Mouse (Mus musculus) ZHBTc4 (cell line): ENCODE measurements around the gene Prkar2b.

Source experiments
- DNase-seq: peaks from one replicate; pipeline ENCODE4 v3.0.0-alpha.2; 2011; ENCODE audit warnings: low read depth, low spot score

Prkar2b gene

DNA sequence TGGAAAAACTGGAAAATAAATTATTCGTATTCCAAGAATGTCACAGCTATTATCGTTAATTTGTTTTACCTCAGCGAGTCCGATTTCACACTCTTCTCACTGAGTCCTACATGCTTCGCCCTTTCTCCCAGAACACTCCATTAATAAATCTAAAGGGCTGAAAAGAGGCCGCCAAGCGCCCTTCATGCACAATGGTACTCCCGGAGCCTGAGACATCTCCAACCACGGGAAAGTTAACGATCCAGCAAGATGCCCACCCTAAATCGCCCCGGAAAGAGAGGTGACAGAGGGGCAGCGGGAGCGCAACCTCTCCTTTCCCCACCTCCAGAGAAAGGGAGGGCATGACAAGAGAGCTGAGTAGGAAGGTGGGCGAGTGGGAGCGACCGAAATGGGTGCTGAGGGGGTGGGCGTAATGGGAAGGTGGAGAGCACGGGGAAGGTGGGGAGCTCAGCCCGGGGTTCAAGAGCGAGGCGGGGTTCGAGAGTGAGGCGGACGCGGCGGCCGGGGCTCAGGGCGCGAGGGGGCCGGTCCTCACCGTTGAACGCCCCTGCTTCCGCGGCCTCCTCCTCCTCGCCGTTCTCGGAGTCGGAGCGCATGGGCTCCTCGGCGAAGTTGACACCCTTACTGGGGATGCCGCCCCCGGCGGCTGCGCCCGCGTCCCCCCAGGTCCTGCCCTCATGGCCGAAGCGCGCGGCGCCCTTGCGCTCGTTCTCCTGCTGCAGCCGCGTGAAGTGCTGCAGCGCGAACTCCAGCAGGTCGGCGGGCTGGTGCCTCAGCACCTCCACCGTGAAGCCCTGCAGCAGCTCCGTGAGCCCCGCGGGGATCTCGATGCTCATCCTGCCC, 628 bp downstream of the Prkar2b start:
- peak; percentile 79 for DNase-seq

DNA sequence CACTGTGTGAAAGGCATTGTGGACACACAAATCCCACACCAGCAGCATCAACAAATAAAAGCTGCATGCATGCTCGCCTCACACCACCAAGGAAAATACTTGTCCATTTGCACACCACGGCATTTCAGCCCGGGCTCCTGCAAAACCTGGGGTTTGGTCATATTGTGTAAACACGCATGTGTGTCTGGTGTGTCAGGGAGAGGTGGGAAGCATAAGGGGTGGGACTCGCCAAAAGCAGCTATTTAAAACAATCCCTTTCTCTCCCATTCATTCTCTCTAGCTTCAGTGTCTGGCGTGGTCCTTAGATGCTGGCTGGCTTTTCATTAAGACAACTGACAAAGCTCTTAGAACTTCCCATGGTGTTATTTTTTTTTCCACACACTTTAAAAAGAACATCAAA, 1.4 kb downstream of the Prkar2b start:
- DNase-seq: no peak

DNA sequence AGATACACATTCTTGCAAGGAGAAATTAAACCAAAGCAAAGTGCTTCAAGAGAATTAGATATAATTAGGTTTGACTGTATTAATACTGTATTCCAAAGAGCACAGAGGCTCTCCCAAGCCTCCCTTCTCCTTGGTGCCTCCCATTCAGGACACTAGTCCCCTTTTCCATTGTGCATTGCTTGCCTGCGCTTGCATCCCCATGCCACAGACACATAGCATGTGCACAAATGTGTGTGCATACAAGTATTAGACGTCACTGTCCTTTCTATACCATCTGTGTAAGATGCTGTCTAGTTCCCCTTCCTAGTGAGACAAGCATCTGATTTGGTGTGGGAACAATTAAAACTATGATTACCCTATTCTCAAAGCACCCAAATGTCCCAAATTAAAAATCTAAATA, 2.0 kb downstream of the Prkar2b start:
- DNase-seq: no peak

DNA sequence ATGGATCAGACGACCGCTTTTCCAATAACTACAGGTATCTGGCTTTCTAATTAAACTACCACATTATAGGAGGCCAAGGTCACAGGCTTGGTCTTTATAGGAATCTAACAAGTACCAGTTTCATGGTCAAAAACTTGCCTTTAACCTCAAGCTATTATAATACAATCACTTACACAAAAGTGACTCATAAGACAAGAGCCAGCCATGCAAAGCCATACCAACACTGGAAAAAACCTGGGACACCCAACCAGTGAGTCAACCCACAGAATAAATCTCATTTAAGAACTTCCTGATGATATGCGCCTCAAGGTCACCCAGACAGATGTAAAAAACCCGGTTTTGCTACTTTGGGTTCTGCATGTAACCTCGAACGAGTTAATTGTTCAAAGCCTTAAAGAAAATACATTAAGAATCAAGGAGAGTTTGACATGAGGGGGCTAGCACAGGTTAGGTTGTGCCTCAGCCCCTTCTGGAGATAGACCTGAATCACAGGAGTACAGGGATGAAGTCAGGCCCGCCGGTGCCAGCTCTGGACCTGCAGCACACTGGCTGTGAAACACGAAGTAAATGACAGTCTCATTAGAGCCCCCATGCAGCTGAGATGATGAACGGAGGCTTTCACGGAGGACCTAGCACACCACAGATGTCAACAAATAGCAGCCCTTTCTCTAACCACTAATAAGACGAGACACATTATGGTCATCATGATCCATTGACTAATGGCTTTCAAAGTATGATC, 3.5 kb downstream of the Prkar2b start:
- no peak for DNase-seq

DNA sequence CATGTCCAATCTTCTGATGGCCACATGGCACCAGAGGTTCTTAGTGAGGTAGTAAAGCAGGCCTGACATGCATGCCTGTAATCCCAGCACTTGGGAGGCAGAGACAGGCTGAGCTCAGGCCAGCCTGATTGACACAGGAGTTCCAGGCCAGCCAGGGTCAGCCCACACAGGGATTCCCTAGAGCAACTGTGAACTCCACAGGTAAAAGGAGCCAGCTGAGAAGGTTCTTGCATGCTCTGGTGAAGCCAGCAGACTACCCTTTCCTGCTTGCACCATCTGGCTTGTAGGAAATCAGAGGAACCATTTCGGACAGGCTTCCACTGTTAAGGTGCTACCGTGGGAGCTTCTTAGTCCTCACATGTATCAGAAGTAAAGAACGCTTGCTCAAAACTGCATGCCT, 5.3 kb downstream of the Prkar2b start:
- no peak for DNase-seq

DNA sequence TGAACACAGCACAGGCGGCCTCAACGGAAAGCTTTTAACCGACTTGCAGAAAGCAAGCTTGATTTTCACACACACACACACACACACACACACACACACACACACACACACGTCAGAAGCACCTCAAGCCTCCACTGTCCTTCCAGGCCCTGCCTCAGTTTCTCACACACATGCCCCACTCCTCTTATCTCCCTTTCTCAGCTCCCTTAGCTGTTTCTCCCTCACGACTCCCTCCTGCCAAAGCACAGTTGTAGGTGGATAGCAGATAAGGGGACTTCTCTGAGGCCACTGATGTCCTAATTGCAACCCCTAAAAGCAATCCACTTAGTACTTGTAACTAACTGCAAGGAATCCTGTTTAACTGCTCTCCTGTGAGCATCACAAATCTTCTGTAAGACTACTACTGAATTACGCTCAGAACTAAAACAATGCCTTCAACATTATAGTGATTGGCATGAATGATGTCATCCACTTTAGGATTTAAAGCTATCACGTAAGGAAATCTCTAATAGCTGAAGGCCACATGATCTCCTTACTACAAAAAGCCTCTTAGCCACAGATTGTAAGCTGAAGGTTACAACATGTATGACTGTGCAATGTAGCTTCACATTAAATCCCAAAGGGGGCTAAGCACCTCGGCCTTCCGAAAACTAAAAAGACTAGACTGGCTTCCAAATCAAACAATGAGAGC, 6.5 kb downstream of the Prkar2b start:
- DNase-seq: no peak

DNA sequence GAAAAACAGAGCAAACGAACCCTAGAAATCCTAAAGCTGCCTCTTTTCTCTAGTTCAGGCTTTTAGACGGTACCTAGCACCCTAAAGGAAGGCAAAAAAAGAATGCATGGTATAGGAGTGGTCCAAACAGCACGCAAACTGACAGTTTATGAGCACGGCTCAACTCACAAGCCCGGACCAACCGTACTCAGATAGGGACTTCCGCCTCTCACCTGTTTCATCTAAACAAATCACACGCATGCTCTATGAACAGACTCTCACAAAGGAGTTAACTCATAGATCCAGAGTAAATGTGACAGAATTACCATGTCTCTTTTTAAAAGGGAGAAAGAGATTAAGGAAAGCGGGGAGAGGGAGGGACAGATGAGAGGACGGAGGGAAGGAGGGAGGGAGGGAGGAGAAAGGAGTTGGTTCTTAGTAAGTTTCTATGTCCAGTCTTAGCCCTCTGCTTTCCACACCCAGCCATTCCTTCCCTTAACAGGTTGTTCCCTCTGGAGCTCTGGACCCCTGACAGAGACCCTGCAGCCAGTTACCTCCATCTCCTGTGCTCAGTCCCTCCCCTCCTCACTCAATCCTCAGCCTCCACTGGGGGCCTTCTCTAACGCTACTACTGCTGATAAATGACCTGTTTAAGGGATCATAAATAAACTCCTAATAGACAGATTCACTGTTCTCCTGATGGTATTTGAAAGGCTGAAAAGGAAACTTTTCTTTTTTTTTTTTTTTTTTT, 7.3 kb downstream of the Prkar2b start:
- DNase-seq: no peak

DNA sequence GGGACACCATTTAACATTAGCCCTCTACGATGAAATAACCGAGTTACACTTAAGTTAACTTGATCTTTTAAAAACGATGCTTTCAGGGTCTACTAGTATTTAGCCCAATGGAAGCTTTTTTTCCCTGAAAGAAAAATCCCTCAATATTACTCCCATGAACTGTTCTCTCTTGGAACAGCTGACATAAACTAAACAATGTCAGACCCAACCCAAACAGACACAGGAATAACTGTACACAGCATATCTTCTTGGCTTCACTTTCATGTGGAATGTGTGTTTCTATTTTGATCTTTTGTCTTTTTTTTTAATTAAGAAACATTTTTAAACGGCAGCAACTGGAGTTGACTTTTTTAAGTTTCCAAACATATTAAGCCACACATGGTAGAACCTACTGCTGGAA, 8.2 kb downstream of the Prkar2b start:
- DNase-seq: no peak

DNA sequence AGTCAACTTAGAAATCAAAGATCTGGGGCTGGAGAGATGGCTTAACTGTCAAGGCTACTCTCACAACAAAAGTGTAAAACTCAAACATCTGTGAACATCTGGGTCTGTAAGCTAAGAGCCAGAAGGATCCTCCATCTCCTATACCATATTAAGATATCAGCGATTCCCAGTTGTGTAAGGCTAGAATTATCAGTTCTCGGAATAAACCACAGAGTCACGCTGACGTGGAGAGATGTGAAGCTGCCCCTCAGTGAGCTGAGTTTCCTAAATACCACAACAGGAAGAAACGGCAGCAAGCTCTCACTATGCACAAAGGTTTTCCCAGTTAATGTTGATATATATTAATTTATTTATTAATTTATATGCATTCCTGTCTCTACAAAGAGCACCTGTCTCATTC, 10.9 kb downstream of the Prkar2b start:
- no peak for DNase-seq

DNA sequence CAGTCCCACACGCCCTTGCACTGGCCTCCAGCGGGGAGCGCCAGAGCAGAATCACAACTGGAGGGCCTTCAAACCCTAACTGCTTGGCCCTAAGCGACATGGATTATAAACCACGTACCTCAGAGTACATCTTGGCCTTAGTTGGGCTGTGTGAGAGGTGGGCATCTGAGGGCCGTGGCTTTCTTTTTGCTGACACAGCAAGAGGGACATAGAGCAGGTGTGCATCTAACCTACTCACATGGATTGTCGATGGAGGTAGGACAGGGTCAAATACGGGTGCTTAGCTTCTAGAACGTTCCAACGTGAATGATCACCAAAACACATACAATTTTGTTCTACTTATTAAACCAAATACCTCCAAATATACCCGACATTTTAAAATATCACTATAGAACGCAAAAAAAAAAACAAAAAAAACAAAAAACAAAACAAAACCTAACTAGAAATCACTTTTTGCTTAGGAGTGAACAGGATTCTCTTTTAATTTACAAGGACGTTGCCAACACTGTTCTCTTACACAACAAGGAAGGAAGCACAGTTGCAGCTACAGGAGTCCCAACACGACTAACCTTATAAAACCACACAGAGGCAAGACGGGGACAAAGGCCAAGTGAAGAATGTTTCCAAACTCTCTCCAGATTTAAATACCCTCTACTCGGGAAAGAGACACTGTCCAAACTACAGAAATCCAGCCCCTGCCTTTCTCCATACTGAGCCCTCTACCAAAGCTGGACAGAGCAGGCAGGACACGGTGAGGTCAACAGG, 15.3 kb downstream of the Prkar2b start:
- DNase-seq: no peak

DNA sequence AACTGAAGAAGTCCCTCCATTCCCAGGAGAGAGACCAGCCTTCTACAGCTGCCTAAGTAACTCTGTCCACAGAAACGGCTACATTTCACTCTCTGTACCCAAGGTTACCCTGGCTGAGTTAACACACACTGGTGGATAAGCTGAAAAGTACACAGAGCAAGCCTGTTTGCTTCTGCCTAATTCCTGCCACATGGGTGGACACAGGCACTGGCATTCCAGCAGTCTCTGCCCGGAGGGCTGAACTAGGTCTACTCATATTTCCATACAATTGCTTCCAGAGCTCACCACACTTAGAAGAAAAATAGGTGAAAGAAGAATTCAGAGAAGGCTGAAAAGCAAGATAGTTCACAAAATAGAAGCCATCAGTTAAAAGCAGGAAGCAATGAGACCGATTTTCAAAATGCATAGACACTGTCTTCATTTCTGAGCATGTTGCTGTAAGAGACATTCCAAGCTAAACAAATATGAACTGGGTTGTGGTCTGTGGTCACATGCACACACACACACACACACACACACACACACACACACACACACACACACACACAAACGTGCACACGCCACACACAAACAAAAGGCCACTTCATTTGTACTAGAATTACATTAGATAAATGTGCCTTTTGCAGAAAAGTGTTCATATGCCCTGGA, 16.5 kb downstream of the Prkar2b start:
- DNase-seq: no peak

DNA sequence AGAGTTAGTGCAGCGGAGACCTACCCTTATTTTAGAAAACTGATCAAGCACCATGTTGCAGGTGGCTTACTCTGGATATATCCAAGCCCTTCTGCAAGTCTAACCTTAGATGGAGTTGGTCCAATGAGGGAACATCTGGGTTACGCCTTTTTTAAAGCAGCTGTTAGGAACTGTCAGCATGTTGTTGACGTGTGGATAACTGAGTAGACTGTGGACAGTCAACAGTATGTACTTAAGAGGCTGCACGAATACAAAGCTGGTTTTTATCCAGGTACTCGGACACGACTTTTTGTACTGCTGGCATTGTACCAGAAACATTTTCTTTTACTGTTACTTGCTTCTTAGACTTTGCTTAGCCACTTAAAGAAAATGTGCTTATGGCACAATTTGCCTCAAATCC, 27.6 kb downstream of the Prkar2b start:
- no peak for DNase-seq

DNA sequence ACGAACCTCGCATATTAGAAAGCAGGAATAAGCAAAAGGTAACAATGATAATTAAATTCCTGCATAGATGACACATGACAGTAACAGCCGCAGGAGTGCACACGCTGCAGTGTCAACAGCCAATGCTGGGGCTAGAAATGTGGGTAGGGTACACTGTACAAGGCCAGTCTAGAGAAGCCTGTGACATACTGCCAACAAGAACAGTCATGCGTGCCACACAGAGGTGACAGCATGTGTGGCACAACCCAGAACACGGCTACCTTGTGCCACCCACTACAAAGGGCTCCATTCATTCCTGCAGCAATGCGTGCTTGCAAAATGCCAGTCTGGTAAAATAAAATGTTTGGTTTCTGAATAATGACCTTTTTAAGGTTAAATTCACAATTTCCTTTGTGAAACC, 28.2 kb downstream of the Prkar2b start:
- DNase-seq: no peak

DNA sequence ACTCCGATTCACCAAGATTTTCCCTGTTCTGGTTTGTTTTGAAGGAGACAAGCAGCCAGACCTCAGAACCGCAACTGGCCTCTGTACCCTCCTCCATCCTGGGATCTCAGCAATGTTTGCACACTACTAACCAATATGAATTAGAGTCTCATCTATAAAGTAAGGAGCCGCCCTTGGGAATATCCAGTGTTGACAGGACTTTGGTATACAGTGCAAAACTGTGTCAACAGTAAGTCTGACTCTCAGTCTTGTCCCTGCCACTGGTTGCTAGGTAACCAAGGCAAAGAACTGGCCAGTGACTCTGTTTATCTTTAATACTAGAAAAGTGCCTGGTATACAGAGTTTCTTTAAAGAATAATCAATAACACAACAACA, 42.7 kb downstream of the Prkar2b start:
- no peak for DNase-seq

DNA sequence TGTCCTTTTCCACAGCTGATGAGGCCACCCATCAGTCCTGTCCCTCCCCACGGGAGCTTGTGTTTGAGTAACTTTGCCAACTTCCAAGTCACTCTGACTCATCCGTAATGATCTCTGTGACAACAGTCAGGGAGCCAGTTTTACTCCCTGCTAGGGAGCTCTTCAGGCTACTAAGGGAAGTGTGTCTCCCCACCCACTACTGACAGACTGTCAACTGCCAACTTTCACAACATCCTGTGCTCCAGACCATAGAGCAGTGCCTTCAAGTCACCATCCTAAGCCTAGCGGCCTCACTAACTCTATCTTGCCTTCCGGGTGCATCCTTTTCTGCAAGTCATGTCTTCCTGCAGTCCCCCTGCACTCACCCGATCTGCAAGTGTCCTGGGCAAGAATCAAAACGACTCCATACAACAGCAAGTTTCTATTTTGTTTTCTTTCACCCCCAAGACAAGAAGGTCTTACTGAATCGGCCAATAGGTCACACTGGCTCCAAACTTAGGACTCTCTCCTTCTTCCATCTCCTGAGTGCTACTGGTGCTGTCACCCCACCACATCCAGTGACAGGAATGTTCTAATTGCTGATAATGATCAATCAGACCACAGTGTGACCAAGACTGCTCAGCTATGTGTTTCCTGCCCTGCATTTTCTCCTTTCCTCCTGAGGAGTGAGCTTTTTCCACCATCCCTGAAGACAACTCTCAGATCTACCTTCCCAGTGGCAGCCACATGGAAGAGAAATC, 43.3 kb downstream of the Prkar2b start:
- DNase-seq: no peak

DNA sequence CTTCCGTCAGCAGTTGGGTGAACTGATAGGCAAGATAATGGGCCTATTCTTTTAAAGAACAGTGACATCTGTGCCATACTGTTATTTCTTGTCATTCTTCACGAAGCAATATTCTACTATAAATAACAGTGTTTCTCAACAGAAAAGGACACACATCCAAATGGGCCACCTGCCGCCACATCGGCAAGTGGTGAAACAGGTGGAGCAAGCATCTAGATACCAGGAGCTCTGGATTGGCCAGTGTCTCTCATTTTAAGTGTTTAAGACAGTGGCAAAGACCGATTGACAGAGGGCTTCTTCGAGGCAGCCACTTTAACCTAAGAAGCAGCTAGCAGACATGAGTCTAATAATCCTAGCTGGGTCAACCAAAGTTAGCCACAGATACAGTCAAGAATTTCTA, 44.6 kb downstream of the Prkar2b start:
- no peak for DNase-seq

DNA sequence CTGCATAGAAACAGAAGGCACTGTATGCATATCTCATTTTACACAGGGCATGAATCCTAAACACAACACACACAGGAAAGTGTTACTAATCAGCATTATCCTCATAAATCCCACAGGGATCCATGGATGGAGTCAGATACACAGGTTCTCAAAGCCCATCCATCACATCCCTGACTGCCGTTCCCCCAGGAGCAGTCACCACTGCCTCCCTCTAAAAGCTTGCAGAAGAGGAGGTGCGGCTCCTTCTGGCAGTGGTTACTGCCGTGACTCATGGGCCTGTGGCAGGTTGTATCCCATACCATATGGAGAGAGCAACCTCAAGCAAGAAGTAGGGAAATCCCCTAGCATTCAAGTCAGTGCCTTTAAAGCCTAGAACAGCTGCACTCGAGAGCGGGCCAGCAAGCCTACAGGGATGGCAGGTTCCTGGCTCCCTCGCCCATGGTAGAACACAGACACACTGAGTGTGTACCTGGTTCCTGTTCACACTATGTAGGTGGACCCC, 45.8 kb downstream of the Prkar2b start:
- DNase-seq: no peak

DNA sequence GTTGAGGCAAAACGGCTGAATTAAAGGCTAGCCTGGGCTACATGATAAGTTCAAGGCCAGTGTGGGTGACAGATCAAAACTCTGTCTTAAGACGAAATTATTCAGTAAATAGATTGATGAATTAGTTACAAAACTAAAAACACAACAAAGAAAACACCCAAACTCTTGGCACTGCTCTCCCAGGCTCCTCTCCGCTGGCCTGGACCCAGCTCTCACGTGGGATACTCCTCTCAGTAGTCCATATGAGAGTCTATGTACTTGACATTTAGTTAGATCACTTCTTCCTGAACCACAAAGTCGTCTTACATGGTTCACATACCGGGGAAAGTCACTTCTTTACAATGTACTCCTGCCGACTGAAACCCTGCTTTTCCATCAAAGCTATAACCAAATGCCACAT, 46.3 kb downstream of the Prkar2b start:
- no peak for DNase-seq

DNA sequence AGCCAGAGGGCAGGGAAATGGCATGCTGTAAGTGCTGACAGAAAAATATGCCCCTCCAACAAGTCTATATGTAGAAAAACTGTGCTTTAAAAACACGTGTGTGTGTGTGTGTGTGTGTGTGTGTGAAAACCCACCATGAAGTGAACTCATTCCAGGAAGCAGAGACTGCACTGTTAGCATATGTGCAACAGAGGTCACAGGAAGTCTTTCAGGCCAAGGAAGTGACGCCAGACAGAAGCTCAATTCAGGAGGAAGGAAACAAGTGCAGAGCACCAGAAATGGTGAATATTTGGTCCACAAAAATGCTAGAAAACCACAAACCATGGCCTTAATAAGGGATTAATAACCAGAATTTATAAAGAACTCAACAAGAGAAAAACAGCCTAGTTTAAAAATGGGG, 48.9 kb downstream of the Prkar2b start:
- no peak for DNase-seq

DNA sequence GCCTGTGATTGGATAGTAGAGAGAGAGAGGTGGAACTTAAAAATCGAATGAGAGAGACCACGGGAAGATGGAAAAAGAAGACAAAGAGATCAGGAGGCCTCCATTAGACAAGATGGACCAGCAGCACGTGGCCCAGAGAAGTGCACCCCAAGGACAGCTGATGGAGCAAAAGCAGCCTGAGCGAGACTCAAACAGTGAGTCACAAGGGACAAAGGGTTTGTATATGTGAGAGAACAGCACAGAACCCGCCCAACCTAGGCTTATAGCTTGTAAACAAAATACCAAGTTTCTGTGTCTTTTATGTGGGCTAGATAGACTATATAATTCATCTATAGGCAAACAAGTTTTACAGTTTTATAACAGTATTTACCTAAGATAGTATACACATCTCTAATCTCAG, 50.0 kb downstream of the Prkar2b start:
- DNase-seq: no peak
